Mouse (Mus musculus): ENCODE data around the gene Rtp4.

The Rtp4 gene

DNA sequence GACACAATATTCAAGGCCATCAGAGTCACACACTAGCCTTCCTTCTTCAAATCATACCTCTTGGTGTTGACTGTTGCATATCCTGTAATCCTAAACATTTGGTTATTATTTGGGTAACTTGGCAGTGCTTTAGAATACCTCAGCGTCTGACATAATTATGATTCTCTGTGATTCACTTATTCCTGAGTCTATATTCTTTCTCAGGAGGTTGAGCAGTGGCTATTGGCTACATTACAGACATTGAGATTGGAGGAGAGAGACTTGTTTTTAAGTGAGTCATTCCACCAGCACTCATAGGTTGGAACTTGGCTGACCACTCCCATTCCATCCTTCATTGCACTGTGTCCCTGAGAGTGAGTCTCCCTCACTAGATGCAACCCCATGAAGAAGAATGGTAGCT lies 6.7 kb upstream of the Rtp4 start:
- in situ Hi-C loops (cut with MseI, MboI), result no loop called here

DNA sequence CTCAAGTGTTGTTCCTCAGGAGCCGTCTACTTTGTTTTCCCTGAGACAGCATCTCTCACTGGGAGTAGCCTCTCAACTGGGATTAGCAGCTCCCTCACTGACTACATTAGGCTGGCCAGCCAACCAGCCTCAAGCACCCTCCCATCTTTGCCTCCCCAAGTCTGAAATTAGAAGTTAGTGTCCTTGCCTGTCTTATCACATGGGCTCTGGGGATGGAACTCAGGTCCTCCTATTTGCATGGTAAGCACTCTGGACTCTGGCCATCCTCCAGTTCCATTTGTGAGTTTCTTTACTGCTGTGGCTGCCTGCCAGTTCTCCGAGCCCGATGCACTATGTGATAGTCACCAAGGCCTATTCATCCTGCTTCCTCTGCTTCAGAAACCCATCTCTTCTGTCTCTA lies 4.3 kb upstream of the Rtp4 start:
- in situ Hi-C loops (cut with MseI, MboI), result no loop called here

DNA sequence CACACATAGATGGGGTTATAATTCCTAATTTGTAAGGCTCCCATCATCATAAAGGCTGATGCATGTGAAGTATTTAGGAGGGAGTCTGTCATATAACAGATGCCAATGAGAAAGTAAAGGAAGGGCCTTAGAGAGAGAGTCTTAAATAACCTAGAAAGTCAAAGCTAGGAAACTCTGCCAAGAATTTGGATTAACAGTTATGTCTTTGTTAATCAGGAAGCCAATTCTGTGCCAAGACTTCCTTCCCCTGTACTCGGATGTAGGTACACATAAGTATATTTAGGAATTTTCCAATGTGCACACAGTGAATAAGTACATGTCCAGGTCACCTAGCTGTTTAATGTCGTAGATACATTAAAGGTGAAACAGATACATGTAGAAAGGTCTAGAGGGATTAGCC lies 3.5 kb upstream of the Rtp4 start:
- in situ Hi-C loops (cut with MseI, MboI), result no loop called here

DNA sequence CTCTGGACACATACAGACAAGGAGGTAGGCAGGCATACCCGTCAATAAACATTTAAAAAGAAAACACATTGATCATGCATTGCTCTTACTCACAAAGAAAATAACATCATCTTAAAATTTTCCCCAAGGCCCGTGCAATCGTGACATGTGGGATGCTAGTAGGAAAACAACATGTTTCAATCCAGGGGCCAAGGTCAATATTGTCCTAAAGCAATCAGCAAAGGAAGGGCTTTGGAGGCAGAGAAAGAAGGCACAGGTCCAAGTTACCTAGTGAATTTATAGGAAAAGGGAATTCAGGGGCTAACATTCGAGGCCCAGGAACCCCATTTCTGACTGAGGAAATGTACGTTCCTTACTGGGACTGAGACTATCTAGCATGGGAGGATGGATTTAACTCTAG lies 2.9 kb upstream of the Rtp4 start:
- in situ Hi-C loops (cut with MseI, MboI), result no loop called here

DNA sequence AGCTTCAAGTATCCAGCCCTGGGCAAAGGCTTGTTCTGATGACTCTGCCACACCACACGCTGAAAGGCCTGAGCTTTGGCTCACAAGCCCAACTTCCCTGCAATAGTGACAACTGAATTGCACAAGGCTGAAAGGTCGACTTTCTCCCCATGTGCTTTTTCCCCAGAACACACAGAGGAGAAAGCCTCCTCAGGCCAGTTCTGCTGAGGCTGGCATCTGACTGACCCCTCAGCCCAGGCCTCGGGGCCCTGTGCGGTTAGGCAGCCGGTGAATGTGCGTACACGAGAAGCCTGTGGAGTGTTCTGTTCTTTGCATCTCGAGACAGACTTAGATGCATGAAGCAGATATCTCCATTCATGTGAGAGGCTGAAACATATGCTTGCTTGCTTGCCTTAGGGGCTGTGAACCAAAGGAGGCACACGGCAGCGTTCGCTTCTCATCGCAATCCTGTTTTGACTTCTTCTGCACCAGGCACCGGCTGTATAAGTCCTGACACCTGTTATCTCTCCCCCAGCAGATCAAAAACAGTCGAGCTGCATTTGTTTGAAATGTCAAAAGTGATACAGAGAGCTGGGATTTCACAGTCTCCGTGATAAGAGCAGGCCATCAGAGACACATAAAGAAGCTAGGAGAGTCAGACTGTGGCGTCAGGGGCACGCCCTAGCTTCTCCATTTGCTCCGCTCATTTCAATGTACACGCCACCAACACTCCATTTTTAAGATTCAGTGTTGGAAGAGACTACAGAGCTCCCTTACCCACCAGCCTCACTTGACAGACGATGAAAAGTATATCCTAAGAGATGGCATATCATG lies 2.1 kb upstream of the Rtp4 start:
- in situ Hi-C loops (cut with MseI, MboI), result no loop called here

DNA sequence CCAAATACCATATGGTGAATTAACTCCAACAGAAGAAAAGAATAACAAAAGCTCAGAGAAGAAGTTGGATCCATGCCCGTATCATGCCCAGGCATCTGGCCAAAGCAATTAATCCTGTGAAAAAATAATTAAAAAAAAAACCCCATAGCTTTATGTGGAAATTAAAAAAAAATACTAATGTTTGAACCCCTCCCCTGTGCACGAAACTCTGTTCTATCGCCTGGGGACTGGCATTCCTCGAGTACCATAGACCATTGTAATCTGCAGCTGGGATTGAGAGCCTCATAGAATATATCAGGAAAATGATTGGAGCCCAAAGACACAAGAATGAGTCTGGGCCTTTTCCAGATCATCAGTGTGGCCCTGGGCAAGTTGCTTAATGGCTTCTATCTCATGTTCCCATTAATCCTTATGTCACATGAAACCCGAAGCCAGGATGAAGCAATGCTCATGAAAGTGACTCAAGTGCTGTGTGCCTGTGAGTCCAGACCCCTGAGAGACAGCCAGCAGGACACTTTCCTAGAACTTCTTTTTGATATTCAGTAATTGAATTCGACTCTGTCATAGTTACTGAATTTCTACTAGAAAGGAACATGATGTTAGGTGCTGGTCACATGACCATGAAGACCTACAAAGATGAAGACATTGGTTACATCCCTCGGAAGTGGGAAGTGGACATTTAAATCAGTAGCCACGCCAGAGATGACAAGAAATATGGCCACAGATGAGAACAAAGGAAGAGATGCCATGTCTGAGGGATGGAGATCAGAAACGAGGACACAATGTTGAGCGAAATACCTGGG lies 1.3 kb upstream of the Rtp4 start:
- in situ Hi-C loops (cut with MseI, MboI), result no loop called here

DNA sequence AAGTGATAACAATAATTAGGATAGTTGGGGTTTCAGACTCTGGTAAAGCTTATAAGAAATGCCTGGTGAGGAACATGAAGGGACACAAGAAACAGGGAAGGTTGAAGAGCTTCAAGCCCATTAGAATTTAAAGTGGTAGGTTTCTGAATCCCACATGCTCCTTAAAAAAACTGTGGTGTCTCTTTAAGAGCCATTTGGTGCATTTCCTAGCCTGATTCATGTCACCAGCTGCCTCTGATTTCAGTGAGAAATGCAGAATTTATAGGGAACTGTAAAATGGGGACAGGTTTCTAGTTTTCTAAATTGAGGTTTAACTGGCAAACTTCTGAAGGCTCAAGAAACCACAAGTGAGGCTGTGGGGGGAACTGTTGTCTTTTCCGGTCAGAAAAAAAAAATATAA lies 320 bp upstream of the Rtp4 start:
- in situ Hi-C loops (cut with MseI, MboI), result no loop called here

DNA sequence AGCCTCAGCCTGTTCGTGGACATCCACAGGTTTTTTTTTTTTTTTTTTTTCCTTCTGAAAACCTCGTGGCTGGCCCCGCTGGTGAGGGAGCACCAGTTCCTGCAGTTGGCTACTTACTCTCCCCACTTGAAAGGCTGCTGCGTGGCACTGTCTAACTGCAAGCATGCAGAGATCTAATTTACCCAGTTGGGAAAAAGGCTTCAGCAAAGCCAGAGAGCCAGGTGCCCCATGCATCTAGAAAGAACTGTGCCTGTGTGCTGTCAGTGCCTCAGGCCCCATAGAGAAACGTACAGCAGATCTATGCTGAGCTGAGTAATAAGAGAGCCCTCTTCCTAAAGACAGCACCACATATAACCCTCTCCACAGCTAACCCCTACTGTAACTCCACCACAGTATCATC lies 1.0 kb downstream of the Rtp4 start:
- in situ Hi-C loops (cut with MseI, MboI), result no loop called here

DNA sequence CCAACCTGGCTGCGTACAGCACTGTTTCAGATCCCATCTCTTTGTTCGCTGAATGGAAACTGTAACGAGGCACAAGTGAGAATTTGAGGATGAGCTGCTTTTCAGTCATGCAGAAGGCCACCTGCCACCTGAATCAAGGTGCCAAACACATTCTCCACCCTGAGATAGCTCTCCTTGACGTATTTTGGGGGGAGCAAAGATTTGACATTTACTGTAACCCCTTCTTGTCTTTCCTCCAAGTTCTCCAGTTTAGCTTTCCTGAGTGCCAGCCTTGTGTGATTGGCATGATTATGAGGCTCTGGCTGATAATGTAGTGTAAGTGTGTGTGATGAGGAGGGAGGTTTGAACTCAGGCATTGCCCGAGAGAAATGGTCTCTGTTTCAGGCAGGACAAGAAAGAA lies 2.0 kb downstream of the Rtp4 start:
- in situ Hi-C loops (cut with MseI, MboI), result no loop called here

DNA sequence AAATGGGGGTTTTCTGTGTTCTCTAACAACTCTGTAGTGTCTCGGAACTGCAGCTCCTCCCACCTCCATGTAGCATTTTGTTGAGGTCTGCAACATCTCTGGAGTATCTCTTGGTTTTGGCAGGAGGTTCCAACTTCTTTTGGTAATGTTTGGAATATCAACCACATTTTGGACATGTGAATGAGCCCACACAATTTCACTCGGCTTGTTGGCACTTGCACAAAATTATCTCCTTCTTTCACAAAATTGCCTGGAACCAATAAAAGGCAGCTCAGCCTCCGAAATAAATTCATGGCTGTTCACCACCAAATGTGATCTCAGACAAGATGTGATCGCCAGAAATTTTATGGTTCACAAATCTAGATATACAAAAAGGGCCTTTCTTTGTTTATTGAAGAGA lies 9.1 kb downstream of the Rtp4 start:
- in situ Hi-C loops (cut with MseI, MboI), result no loop called here

DNA sequence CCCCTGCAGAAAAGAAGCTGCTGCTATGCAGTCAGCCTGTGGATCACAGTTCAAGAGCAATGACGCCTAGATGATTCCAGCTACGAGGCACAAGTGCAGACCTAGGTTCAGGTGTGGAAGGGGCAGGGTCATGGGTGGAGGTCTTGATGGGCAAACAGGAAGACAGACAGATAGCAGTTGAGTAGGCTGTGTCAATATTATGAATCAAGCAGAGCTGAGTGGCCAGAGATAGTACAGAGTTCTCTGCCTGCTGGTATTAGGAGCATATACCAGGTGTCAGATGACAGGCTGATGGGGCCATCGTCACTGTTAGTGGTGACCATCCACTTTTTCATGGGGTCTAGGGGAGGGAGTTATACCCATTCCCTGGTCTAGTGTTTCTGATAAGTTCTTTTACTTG lies 13.6 kb downstream of the Rtp4 start:
- in situ Hi-C loops (cut with MseI, MboI), result no loop called here

DNA sequence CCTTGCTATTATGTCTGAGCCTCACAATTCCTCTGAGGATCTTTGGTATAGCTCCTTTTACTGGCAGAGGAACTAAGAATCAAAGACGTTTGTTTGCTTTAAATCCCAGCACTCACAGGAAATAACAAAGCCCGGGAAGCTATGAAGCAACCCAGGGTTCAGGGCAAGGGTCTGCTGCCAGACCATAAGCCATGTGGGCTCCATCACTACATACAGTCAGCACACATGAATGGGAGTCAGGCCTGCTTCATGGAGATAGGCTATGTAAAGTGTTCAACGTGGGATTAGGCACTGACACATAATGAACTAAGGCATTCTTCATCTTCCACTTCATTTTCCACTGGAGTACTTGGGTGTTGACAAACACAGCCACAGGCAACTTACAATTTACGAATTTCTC lies 21.0 kb downstream of the Rtp4 start:
- in situ Hi-C loops (cut with MseI, MboI), result loop anchor here (10.0 kb wide), 2 partner anchors 86 to 414 kb away; no protein-coding TSS in a partner anchor

DNA sequence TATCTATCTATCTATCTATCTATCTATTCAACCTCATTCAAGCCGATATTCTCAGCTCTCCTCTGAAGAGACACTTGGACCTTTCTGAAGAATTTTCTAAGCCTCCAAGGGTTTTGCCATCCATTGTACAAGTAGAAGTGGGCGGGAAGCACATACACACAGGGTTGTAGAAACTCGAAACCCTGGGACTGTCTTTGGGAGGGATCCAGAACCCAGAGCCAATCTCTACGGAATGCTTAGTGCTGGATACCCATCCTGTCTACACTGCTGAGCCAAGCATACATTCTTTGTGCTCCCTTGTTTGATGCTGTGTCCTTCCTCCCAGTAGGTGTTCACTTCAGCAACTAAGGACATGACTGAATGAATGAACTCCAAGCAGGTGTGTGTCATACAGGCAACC lies 22.8 kb downstream of the Rtp4 start:
- in situ Hi-C loops (cut with MseI, MboI), result loop anchor here (10.0 kb wide), 2 partner anchors 88 to 412 kb away; no protein-coding TSS in a partner anchor

DNA sequence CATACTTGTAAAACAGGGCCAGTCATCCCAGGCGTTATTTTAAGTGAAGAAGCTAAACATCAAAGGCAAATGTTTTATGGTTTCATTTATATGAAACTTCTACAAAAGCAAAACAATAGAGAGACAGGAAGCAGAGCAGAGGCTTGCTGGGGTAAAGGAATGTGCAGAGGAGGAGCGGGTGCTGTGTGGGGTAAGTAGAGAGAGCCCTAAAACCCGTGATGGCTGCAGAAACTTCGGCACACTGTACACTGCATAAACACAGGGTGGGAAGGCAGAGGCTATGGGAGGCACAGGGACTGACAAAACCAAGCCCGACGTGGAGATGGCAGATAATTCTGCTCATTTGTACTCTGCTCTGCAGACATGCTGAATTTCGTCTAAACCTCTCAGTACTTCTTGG lies 24.3 kb downstream of the Rtp4 start:
- in situ Hi-C loops (cut with MseI, MboI), result loop anchor here (10.0 kb wide), 2 partner anchors 90 to 410 kb away; no protein-coding TSS in a partner anchor

DNA sequence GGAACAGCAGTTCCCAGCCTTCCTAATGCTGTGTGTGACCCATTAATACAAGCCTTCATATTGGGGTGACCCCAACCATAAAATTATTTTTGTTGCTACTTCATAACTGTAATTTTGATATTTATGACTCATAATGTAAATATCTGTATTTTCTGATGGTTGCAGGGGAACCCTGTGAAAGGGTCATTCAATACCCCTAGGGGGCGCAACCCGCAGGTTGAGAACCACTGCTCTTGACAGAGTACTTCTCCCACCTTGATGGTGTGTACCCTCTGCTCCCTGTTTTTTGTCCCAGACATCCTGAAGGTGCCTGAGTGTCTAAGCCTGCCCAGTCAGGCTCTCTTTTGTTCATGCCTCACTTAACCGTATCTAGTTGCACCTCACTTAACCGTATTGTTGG lies 27.7 kb downstream of the Rtp4 start:
- in situ Hi-C loops (cut with MseI, MboI), result loop anchor here (5.0 to 10.0 kb wide), 3 partner anchors 93 to 407 kb away; no protein-coding TSS in a partner anchor

DNA sequence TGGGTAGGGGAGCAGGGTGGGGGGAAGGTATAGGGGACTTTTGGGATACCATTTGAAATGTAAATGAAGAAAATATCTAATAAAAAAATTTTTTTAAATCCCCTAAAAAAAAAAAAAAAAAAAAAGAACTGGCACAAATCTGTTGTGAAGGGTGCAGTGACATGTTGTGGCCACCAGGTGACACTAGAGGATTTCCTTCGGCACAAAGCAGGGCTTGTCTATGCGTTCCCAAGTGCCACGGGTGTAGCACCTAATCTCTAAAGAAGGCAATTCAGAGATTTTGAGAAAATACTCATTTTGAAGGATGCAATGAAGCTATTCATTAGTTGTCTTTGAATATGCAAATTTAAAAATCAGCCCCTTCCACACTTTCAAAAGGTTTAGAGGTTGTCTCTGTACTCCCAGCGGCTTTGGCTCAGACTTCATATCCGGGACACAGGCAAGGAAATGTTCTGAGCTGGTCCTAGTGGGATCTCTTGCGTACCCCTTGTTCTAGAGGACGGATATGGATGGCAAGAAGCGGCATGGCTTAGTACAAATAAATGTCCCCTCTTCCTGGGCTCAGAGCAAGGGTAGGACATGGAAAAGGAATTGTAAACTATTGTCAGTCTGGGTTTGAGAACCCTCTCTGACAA lies 30.4 kb downstream of the Rtp4 start:
- in situ Hi-C loops (cut with MseI, MboI), result no loop called here

DNA sequence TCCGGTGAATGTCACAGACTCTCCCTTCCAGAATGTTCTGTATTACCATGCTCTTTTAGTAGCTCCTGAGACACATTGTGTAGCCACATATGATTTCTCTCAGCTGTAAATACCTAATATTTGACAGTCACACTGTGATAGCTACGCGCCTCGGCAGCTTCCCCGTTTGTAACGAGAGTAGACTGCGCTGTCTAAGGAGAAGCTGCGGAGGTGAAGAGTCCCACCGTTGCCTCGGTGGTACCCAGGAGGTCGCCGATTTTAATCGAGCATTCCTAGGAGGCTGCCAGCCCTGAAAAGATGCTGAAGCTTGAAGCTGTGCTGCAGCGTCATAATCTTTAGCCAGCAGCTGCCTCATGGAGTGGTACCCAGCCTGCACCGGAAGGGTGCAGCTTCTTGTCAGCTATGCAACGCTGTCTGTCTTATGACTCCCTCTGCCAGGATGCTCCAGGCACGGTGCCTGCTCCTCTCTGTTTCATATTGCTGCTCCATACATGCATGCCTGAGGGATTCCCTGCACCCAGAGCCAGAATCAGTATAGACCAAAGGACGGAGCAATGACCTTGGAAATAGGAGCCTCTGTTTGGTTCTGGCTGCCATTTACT lies 31.0 kb downstream of the Rtp4 start:
- in situ Hi-C loops (cut with MseI, MboI), result no loop called here

DNA sequence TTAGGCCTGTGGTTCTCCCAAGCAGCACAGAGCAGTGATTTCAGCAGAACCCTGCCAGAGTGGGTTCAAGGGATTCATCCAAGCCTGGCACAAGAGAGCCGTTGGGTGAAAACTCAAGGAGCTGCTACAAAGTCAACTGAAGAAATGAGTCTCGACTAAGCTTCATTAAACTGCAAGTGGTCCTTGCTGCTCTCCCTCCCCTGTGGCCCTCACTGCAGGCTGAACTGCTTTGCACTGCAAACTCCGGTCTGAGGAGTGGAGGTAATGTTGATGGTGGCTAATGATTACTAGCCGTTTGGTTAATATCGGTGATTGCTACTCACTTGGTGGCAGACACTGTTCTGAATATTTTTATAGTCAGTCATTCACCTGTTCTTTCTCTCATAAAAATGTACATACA lies 34.6 kb downstream of the Rtp4 start:
- in situ Hi-C loops (cut with MseI, MboI), result no loop called here

DNA sequence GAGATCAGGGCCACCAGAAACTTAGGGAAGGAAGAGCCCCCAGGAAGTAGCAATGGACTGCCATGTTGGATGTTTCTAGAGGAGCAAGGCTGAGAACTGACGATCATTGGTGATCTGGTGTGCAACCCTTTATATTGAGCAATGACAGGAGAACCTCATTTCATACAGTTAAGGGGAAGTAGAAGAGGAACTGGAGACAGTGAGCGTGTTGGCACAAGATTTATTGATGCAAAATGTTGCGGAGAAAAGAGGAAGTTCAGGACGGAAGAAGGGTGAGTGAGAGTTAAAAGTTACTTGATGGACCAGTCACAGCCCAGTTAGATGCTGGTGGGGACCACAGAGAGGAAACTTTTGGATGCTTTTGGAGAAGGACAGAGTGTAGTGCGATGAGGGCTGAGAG lies 37.1 kb downstream of the Rtp4 start:
- in situ Hi-C loops (cut with MseI, MboI), result no loop called here

DNA sequence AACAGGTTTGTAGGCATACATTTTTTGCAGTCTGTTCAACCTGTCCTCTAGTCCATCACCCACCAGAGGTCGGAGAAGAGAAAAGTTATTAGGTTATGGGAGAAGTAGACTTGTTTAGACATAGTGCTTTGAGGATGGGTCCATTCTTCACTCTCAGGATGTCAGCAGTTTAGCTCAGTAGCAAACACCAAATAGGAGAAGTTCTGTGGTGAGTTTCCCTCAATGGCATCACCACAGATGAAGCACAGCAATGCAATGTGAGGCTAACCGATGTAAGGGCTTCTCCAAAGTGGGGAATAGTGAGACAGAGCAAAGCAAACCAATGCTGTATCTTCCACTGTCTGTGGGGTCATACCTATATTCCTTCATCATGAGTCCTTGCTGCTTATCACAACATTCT lies 37.6 kb downstream of the Rtp4 start:
- in situ Hi-C loops (cut with MseI, MboI), result no loop called here

DNA sequence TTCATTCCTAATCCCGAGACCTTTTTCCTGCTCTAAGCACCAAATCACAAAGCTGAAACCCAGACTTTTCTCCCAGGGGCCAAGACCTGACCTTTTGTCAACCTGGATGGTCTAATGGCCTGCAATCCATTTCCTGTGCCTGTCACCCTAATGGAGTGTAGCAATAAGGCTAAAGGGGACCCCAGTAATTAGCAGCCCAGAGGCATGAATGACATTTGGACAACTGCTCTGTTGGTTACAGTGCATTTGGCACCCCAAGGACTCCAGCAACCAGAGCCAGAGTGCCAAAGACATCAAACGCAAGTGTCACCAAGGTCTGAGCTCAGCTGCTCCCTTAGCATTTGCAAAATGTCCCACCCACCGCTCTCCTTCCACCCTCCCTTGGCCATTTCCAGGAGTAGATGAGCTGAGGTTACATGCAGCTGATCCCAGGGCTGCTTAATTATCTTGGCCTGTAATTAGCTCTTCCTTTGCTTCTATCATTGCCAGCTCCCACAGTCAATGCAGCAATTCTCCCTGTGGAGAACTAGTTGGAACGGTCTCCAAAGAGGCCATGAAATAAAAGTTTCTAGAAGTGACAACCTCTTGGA lies 48.4 kb downstream of the Rtp4 start:
- in situ Hi-C loops (cut with MseI, MboI), result no loop called here

DNA sequence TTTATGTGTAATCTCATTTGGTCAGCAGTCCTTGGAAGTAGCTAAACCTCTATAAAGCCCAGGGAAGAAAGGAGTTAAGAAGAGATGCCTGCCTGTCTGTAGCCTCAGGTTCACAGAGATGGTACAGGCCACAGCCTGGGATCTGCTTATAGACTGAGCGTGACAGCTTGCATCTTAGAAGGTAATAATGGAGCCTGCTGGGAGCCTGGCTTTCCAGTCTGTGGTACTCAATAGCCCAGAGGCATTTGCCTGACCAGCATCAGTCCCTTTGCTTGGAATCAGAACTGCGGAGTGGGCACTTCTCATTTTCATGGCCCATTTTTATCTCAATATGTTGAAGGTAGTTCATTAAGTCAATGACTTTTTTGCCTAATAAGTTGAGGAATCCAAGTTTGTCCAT lies 54.5 kb downstream of the Rtp4 start:
- in situ Hi-C loops (cut with MseI, MboI), result no loop called here
